Mouse (Mus musculus) forebrain, postnatal 0 days (tissue): Measurements from ENCODE around the gene Bak1. TPM values are rescaled to one million over a fixed set of nuclear protein-coding genes. Genes with fewer than 3 reads are reported as not detected.

Experiments
- ATAC-seq: fragments of 200-750 bp; cut with Nextera tagmentation; 2 replicates; pipeline ENCODE4 v1.8.0; 2017; ENCODE audit warnings: mild to moderate bottlenecking, moderate library complexity
- DNase-seq: peaks from one replicate; pipeline ENCODE4 v3.0.0-alpha.2; 2015
- H3K27ac ChIP-seq: fragments of 300-500 bp; sonication (generic); 2 replicates; pipeline ENCODE4 v1.5.1; 2014; ENCODE audit warnings: low read depth, mild to moderate bottlenecking, antibody characterized with exemption, low read length, moderate library complexity, mixed read lengths
- H3K27me3 ChIP-seq: fragments of 300-500 bp; sonication (generic); 2 replicates; pipeline ENCODE4 v1.6.1; 2014; ENCODE audit warnings: mild to moderate bottlenecking, low read length, mixed read lengths; ENCODE audit not compliant: insufficient read depth
- H3K36me3 ChIP-seq: fragments of 300-500 bp; sonication (generic); 2 replicates; pipeline ENCODE4 v1.6.1; 2014; ENCODE audit warnings: mild to moderate bottlenecking, moderate library complexity; ENCODE audit not compliant: insufficient read depth
- H3K4me1 ChIP-seq: fragments of 300-500 bp; sonication (generic); 2 replicates; pipeline ENCODE4 v1.6.1; 2014; ENCODE audit warnings: antibody characterized with exemption; ENCODE audit not compliant: insufficient read depth
- H3K4me2 ChIP-seq: fragments of 300-500 bp; sonication (generic); 2 replicates; pipeline ENCODE4 v1.6.1; 2014; ENCODE audit warnings: low read depth, mild to moderate bottlenecking, moderate library complexity
- H3K4me3 ChIP-seq: fragments of 300-500 bp; sonication (generic); 2 replicates; pipeline ENCODE4 v1.5.1; 2014; ENCODE audit warnings: low read depth, low read length, mixed read lengths
- H3K9ac ChIP-seq: fragments of 300-500 bp; sonication (generic); 2 replicates; pipeline ENCODE4 v1.6.1; 2014; ENCODE audit warnings: mild to moderate bottlenecking
- H3K9me3 ChIP-seq: fragments of 300-500 bp; sonication (generic); 2 replicates; pipeline ENCODE4 v1.6.1; 2016; ENCODE audit warnings: low read length
- CTCF ChIP-seq: sonication (generic); IDR thresholded peaks from 2 replicates; pipeline ENCODE4 v1.5.1; 2016; ENCODE audit warnings: antibody characterized with exemption, control low read depth, low read depth
- WGBS: fragments of 180-500 bp; shearing (Covaris S2); extraction: QIAGEN DNeasy Blood & Tissue Kit; methylation state at CpG from one replicate; pipeline ENCODE4 v1.1.7; 2014; 5-methylcytosine and 5-hydroxymethylcytosine counted together
- polyA plus RNA-seq: library from polyadenylated mRNA; unstranded; fragments of >200 nt; fragmentation: Nextera tagmentation; extraction: Ambion mirVana; gene quantifications from 2 replicates; pipeline ENCODE4 v1.2.1, GENCODE M21; 2015
- total RNA-seq: library from RNA; depleted of rRNA; stranded (reverse); fragments of >200 nt; gene quantifications from 2 replicates; pipeline ENCODE4 v1.2.3, GENCODE M21; 2014

Gene Bak1
- total and polyA plus RNA-seq, 2 experiments from 2014 or later = 2.5 to 48.1 TPM

DNA sequence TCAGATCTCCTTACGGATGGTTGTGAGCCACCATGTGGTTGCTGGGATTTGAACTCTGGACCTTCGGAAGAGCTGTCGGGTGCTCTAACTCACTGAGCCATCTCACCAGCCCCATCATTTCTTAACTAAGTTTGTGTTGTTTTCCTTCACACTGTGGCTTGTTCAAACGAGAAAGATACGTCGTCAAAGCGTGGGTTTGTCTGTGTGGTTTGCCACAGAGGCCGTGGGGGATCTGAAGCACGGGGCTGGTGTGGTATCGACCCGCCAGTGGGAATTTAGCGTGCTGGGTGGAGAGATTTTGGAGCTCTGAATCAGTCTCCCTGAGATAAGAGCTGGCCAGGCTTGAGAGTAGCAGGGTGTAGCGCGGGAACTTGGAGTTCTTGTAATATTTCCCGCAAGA lies 30.5 kb downstream of the Bak1 start:
- no peak for TF ChIP-seq CTCF
- DNase-seq (no peak), ATAC-seq (no peak)
- no peaks in the 10 kb centered on the region for H3K27me3 ChIP-seq
- H3K4me1 ChIP-seq = no peaks in the 10 kb centered on the region
- no peaks in the 10 kb centered on the region for H3K36me3 ChIP-seq
- no peak overlapping the region for H3K9ac ChIP-seq
- H3K27ac ChIP-seq = no peak overlapping the region
- H3K9me3 ChIP-seq = no peaks in the 10 kb centered on the region
- H3K4me2 ChIP-seq = no peak overlapping the region
- no peak overlapping the region for H3K4me3 ChIP-seq
- 94% methylated on average over 15 of the region's 15 CpGs for WGBS

DNA sequence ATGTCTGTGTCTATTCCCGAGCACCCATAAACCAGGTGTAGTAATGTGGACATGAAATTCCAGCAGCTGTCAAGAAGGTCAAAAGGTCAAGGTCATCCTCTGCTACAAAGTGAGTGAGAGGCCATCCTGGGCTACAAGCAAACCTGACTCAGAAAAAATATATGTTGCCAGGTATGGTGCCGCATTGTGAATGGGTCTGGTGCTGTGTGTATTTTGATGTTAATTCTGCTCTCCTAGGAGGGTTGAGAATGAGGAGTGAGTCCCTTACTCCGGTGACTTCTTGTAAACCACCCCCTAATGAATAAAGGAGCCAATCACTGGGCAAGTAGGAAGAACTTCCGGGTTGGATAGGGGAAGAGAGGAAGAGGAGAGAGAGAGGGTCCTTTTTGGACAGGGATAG lies 31.1 kb downstream of the Bak1 start:
- no peak overlapping the region for H3K4me2 ChIP-seq
- no peak overlapping the region for H3K27ac ChIP-seq
- no peak for DNase-seq
- WGBS = 82% methylated on average over 4 of the region's 4 CpGs
- H3K4me1 ChIP-seq = no peaks in the 10 kb centered on the region
- no peaks in the 10 kb centered on the region for H3K9me3 ChIP-seq
- H3K9ac ChIP-seq = no peak overlapping the region
- H3K36me3 ChIP-seq = no peaks in the 10 kb centered on the region
- H3K27me3 ChIP-seq = no peaks in the 10 kb centered on the region
- no peak for TF ChIP-seq CTCF
- ATAC-seq = no peak
- no peak overlapping the region for H3K4me3 ChIP-seq

DNA sequence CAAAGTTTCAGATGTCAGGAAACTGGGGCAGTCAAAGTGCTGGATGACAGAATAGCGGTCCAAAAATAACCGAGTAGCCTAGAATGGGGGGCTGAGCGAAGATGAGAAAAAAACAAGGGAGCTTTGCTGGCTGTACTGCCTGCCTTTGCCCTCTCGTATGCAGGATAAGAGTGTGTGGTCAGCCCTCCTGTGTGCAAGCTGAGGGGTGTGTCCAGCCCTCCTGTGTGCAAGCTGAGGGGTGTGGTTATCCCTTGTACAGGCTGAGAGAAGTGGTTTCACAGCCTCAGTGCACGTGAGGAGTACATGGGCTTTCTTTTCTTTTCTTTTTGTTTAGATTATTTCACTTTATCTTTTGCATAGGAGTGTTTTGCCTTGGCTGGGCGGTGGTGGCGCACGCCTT lies 33.2 kb downstream of the Bak1 start:
- H3K36me3 ChIP-seq = no peaks in the 10 kb centered on the region
- no peak overlapping the region for H3K27ac ChIP-seq
- H3K4me3 ChIP-seq = no peak overlapping the region
- no peaks in the 10 kb centered on the region for H3K4me1 ChIP-seq
- WGBS = 73% methylated on average over 8 of the region's 8 CpGs
- no peaks in the 10 kb centered on the region for H3K27me3 ChIP-seq
- DNase-seq = no peak
- H3K4me2 ChIP-seq = no peak overlapping the region
- no peaks in the 10 kb centered on the region for H3K9me3 ChIP-seq
- TF ChIP-seq CTCF = no peak
- no peak for ATAC-seq
- no peak overlapping the region for H3K9ac ChIP-seq

DNA sequence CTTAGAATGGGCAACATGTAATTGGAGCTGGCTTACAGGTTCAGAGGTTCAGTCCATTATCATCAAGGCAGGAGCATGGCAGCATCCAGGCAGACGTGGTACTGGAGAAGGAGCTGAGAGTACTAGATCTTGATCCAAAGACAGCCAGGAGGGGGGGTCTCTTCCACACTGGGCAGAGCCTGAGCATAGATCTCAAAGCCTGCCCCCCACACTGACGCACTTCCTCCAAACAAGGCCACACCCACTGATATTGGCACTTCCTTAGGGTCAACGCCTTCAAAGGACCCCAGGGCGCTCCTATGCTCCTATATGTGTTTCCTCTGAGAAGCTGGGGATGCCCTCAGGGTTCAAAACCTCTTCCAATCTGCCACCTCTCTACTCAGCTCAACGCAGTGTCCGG lies 33.8 kb downstream of the Bak1 start:
- Histone ChIP-seq H3K36me3 (no peaks in the 10 kb centered on the region), H3K4me2 (no peak overlapping the region), H3K27ac (no peak overlapping the region), H3K9ac (no peak overlapping the region), H3K4me1 (no peaks in the 10 kb centered on the region), H3K27me3 (no peaks in the 10 kb centered on the region), H3K9me3 (no peaks in the 10 kb centered on the region), H3K4me3 (no peak overlapping the region)
- TF ChIP-seq CTCF = no peak
- no peak for DNase-seq
- no peak for ATAC-seq
- 82% methylated on average over 6 of the region's 6 CpGs for WGBS

DNA sequence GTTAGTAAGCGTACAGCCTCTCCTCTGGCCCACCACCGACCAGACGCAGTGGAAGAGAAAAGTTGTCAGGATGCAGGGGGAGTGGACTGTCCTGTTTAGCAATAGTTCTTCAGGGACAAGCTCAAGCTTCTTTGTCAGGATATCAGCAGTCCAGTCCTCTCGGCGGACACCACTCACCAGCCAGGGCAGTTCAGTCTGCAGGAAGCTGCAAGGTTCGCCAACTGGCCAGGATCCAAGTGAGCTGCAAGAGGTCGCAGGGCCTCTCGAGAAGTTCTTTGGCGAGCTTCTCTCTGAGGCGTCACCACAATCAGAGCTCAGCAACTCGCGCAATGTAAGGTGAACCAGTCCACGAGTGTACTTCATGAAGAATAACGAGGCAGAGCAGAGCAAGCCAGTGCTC lies 34.4 kb downstream of the Bak1 start:
- Histone ChIP-seq H3K27ac (no peak overlapping the region), H3K36me3 (no peaks in the 10 kb centered on the region), H3K9me3 (no peaks in the 10 kb centered on the region), H3K4me2 (no peak overlapping the region), H3K9ac (no peak overlapping the region), H3K4me1 (no peaks in the 10 kb centered on the region), H3K4me3 (no peak overlapping the region), H3K27me3 (no peaks in the 10 kb centered on the region)
- ATAC-seq = no peak
- WGBS = 70% methylated on average over 14 of the region's 14 CpGs
- no peak for TF ChIP-seq CTCF
- DNase-seq = no peak

DNA sequence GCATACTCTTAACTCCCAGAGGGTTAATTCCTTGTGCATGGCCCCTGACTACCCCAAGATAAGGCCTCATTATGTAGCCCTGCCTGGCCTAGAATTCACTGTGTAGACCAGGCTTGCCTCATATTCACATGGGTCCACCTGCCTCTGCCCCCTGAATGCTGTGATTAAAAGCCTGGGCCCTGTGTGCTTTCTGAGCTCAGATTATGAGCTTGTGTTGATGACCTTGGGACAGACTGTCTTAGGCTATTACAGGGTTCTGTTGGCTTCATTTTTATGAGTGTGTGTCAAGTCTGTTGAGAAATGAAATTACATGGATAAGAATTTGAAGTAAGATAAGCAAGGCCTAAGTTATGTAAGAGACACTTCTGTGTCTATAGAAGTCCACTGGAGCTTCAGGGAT lies 38.3 kb downstream of the Bak1 start:
- ATAC-seq = no peak
- H3K4me3 ChIP-seq = no peak overlapping the region

DNA sequence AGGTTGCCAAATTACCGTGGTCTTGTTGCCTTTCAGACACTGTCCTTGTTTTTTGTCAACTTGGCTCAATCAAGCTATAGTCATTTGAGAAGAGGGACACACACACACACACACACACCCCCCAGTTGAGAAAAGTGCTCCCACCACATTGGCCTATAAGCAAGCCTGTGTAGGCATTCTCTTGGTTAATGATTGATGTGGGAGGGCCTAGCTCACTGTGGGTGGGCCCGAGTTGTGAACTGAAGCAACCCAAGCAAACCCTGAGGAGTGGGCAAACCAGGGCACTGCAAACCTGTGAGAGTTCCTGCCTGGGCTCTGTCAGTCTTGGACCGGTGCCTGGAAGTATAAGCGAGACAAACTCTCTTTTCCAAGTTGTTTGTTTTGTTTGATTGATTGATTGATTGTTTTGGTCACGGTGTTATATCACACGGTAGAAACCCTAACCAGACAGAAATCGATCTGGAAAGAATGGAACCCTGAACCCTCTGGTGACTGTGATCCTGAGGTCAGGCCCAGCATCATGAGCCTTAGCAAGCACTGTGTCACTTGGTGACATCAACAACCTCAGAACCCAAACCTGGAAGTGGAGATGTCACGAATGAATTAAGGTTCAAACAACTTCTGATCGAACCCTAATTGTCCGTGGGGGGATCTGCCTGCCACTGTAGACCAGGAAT lies 43.2 kb downstream of the Bak1 start:
- H3K27me3 ChIP-seq = no peaks in the 10 kb centered on the region
- ATAC-seq = no peak
- H3K4me2 ChIP-seq = no peak overlapping the region
- no peaks in the 10 kb centered on the region for H3K36me3 ChIP-seq
- H3K9ac ChIP-seq = no peak overlapping the region
- 90% methylated on average over 10 of the region's 10 CpGs for WGBS
- DNase-seq = no peak
- no peak for TF ChIP-seq CTCF
- H3K4me1 ChIP-seq = no peaks in the 10 kb centered on the region
- H3K27ac ChIP-seq = no peak overlapping the region
- no peak overlapping the region for H3K4me3 ChIP-seq
- H3K9me3 ChIP-seq = no peaks in the 10 kb centered on the region

More for the DNA sequence above, 38.3 kb downstream of the Bak1 start:
- Histone ChIP-seq H3K9me3 (no peaks in the 10 kb centered on the region), H3K9ac (no peak overlapping the region), H3K36me3 (no peaks in the 10 kb centered on the region), H3K27me3 (no peaks in the 10 kb centered on the region), H3K4me1 (no peaks in the 10 kb centered on the region), H3K27ac (no peak overlapping the region), H3K4me2 (no peak overlapping the region)
- DNase-seq = no peak
- no peak for TF ChIP-seq CTCF
